Mouse (Mus musculus): ENCODE results near the gene Vmn1r167. TPM values are rescaled to one million over a fixed set of nuclear protein-coding genes. Genes with fewer than 3 reads are reported as not detected.
"Not testable (repeated sequence)": the region's sequence is repeated elsewhere in the genome, so short reads cannot be mapped to it uniquely, and the experiment has no call there.

Vmn1r167 gene
- not detected for total RNA-seq (2021)
- long read RNA-seq, experiment 1, result 0 reads
- long read RNA-seq, experiment 2, result 0 reads

GRCm38 (mm10) chr7:23507106-23507505 is at the start of gene Vmn1r167:
Gene Vmn1r167 (minus strand): TSS chr7:23507206.
- DNase-seq; intact Hi-C loops (cut with DNase I): not testable (repeated sequence)

- intact Hi-C loops (cut with DNase I); DNase-seq: not testable (repeated sequence)
These were observed 32.4 kb upstream of the Vmn1r167 start, which contains the start of gene Vmn1r168 for GRCm38 (mm10) chr7:23539432-23539831. Gene Vmn1r168 (plus strand): TSS chr7:23539732.

GRCm38 (mm10) chr7:23472886-23473285 is 34.1 kb downstream of the Vmn1r167 start:
- intact Hi-C loops (cut with DNase I); DNase-seq: not testable (repeated sequence)

- intact Hi-C loops (cut with DNase I); DNase-seq: not testable (repeated sequence)
These were observed 36.2 kb downstream of the Vmn1r167 start for GRCm38 (mm10) chr7:23470832-23471231.

- intact Hi-C loops (cut with DNase I); DNase-seq: not testable (repeated sequence)
These were observed 36.8 kb downstream of the Vmn1r167 start for GRCm38 (mm10) chr7:23470201-23470600.

Other genes starting within 250 kb of the Vmn1r167 start
- not detected for gene Gm6902, start 228.3 kb downstream of the Vmn1r167 start, total RNA-seq (2021)
- gene Nlrp4e, start 206.0 kb downstream of the Vmn1r167 start, total RNA-seq (2021), result not detected
- gene Nlrp5, start 121.3 kb downstream of the Vmn1r167 start, total RNA-seq (2021), result under 1 TPM in 1 of 2 experiments, not detected in 1; 0.10 TPM
- not detected for gene Vmn1r168, start 32.5 kb upstream of the Vmn1r167 start, total RNA-seq (2021)
- gene Vmn1r169, start 68.3 kb upstream of the Vmn1r167 start, total RNA-seq (2021), result not detected
- not detected for gene Vmn1r170, start 99.0 kb upstream of the Vmn1r167 start, total RNA-seq (2021)
- not detected for gene Vmn1r171, start 123.5 kb upstream of the Vmn1r167 start, total RNA-seq (2021)
- gene Vmn1r172, start 151.1 kb upstream of the Vmn1r167 start, total RNA-seq (2021), result not detected
- not detected for gene Vmn1r173, start 193.5 kb upstream of the Vmn1r167 start, total RNA-seq (2021)
- gene Vmn1r174, start 245.1 kb upstream of the Vmn1r167 start, total RNA-seq (2021), result not detected